Mouse (Mus musculus) lung, adult 10 weeks (tissue): ENCODE results near the gene Pcx. TPM values are rescaled to one million over a fixed set of nuclear protein-coding genes. Genes with fewer than 3 reads are reported as not detected.

Source experiments
- polyA plus RNA-seq: library from polyadenylated mRNA; stranded (reverse); fragments of 350-450 nt; fragmentation: Illumina TruSeq; extraction: RNeasy Lipid Tissue Mini Kit (QIAGEN cat#74804); gene quantifications from one replicate; pipeline ENCODE4 v1.2.3, GENCODE M21; 2014; ENCODE audit warnings: low read depth, low replicate concordance; ENCODE audit not compliant: insufficient read depth

Pcx gene
- polyA plus RNA-seq = 24.8 TPM

GRCm38 (mm10) chr19:4509986-4510963 lies at the start of gene Pcx:
TSS of gene Pcx (plus strand) at chr19:4510472.

GRCm38 (mm10) chr19:4477345-4478189 lies 32.7 kb upstream of the Pcx start, which contains the start of gene Syt12:
TSS of gene Syt12 (minus strand) at chr19:4477447.

GRCm38 (mm10) chr19:4498062-4498933 lies 12.0 kb upstream of the Pcx start, which contains the start of gene 2010003K11Rik:
TSS of gene 2010003K11Rik (minus strand) at chr19:4498583.

GRCm38 (mm10) chr19:4615151-4616093 lies 105.2 kb downstream of the Pcx start, which contains the start of gene Lrfn4:
TSS of gene Lrfn4 (minus strand) at chr19:4615667.

DNA sequence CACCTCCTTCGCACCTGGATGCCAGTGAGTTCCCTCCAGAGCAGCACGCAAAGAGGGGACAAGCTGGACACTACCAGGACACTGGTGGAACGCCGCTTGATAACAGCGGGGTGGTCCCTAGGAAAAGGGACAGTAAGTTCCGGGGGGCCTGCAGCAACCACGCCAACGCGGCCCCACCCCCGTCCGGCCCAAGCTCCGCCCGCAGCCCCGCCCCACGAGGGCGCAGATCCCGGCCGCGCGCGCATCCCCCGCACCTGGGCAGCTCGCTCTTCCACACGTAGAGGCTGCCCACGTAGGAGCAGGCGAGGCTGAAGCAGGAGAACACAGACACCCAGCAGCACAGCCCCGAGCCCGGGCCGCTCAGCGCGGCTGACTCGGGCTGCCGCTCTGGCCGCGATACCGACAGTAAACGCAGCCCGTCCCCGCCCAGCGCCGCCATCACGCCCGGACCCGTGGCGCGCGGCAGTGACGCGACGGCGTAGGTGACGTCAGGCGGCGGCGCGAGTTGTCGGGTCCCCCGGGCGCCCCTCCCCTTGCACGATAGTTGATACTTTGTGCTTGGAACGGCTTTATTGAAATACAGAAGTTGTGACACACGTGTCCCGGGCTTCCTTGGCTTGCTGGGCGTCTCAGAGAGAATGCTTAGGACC lies 115.0 kb downstream of the Pcx start, which contains the start of gene Rce1:
TSS of gene Rce1 (minus strand) at position 463 of the 650 bp plus-strand sequence.

Other genes with a start within 250 kb of the Pcx start
- 12.9 TPM for gene Ssh3, start 241.3 kb upstream of the Pcx start, polyA plus RNA-seq
- gene Ankrd13d, start 227.3 kb upstream of the Pcx start, polyA plus RNA-seq = 2.9 TPM
- 57.2 TPM for gene Grk2, start 204.2 kb upstream of the Pcx start, polyA plus RNA-seq
- 12.2 TPM for gene Kdm2a, start 112.2 kb upstream of the Pcx start, polyA plus RNA-seq
- 10.9 TPM for gene Rhod, start 71.0 kb upstream of the Pcx start, polyA plus RNA-seq
- 0.40 TPM for gene Syt12, start 33.0 kb upstream of the Pcx start, polyA plus RNA-seq
- gene 2010003K11Rik, start 11.9 kb upstream of the Pcx start, polyA plus RNA-seq = 0.34 TPM
- gene Lrfn4, start 105.2 kb downstream of the Pcx start, polyA plus RNA-seq = 5.6 TPM
- 33.1 TPM for gene Rce1, start 115.2 kb downstream of the Pcx start, polyA plus RNA-seq
- gene Gm960, start 188.2 kb downstream of the Pcx start, polyA plus RNA-seq = not detected
- gene Sptbn2, start 200.7 kb downstream of the Pcx start, polyA plus RNA-seq = 0.83 TPM
- 10.1 TPM for gene Rbm4b, start 246.0 kb downstream of the Pcx start, polyA plus RNA-seq